Mouse (Mus musculus): ENCODE measurements at regions not wholly inside any gene's neighbourhood (a gene's known extent, or its start where the extent isn't known, plus 50 kb on each side); places are given as distances from the start of the nearest gene placed in this dataset.

GRCm38 (mm10) chr17:27293586-27294207 is 89.4 kb upstream of the Lemd2 start:
- TF ChIP-seq MAX (IDR thresholded peaks at IDR 0.05; ENCODE audit: low read length) (no peak), ZKSCAN1 (IDR thresholded peaks at IDR 0.05; ENCODE audit: low read depth, low read length) (no peak), USF2 (IDR thresholded peaks at IDR 0.05; ENCODE audit: borderline replicate concordance in 1 of 2, insufficient read depth in 1 of 2, low read depth in 1 of 2, low read length in 2 of 2) (no peak), GATA1 (IDR thresholded peaks at IDR 0.05; ENCODE audit: low read depth, low read length) (no peak), ETS1 (IDR thresholded peaks at IDR 0.05; ENCODE audit: low read depth, low read length) (no peak), MYB (IDR thresholded peaks at IDR 0.05; ENCODE audit: low read depth, low read length) (no peak), MAZ (IDR thresholded peaks at IDR 0.05; ENCODE audit: low read depth, low read length) (no peak), POLR2A (IDR thresholded peaks at IDR 0.05; ENCODE audit: control insufficient read depth in 1 of 2, insufficient read depth in 1 of 2, low read depth in 1 of 2, low read length in 2 of 2, poor library complexity in 1 of 2) (no peak), TBP (IDR thresholded peaks at IDR 0.05; ENCODE audit: low read depth, low read length) (no peak), MAFK (IDR thresholded peaks at IDR 0.05; ENCODE audit: borderline replicate concordance, low read depth, low read length) (no peak), BHLHE40 (IDR thresholded peaks at IDR 0.05; ENCODE audit: borderline replicate concordance, low read depth, low read length) (no peak), CHD1 (IDR thresholded peaks at IDR 0.05; ENCODE audit: low read depth, low read length) (no peak), TCF12 (IDR thresholded peaks at IDR 0.05; ENCODE audit: low read depth, low read length) (no peak), JUND (IDR thresholded peaks at IDR 0.05; ENCODE audit: low read depth, low read length) (no peak)
- Histone ChIP-seq H3K9ac (ENCODE audit: control insufficient read depth, low read depth, low read length, poor library complexity, severe bottlenecking) (no peak overlapping the region), H3K27ac (ENCODE audit: control insufficient read depth, low read depth, low read length) (no peak overlapping the region), H3K4me3 (ENCODE audit: control insufficient read depth in 1 of 2, insufficient read depth in 1 of 2, low read depth in 2 of 2, low read length in 2 of 2) (no peak overlapping the region), H3K4me1 (ENCODE audit: control insufficient read depth in 1 of 2, insufficient read depth in 2 of 2, low read length in 2 of 2) (no peaks in the 10 kb centered on the region), H3K27me3 (ENCODE audit: control insufficient read depth in 1 of 2, insufficient read depth in 2 of 2, low read length in 2 of 2) (no peaks in the 10 kb centered on the region), H3K79me2 (ENCODE audit: control insufficient read depth, insufficient read depth, low read length, poor library complexity) (no peaks in the 10 kb centered on the region), H3K36me3 (ENCODE audit: control insufficient read depth in 1 of 2, insufficient read depth in 2 of 2, low read length in 2 of 2) (no peaks in the 10 kb centered on the region), H3K9me3 (replicated peaks; ENCODE audit: insufficient read depth, low read length) (no peaks in the 10 kb centered on the region)
- no peak for DNase-seq (ENCODE audit: low read depth, low spot score)

- no peak for TF ChIP-seq ZMIZ1 (IDR thresholded peaks at IDR 0.05; ENCODE audit: low read depth, low read length)
- no peak for TF ChIP-seq UBTF (IDR thresholded peaks at IDR 0.05; ENCODE audit: borderline replicate concordance, insufficient read depth, low read depth, low read length)
- no peak for TF ChIP-seq RCOR1 (IDR thresholded peaks at IDR 0.05; ENCODE audit: low read depth, low read length)
- no peak for TF ChIP-seq POLR2A (IDR thresholded peaks at IDR 0.05; ENCODE audit: control insufficient read depth in 1 of 2, insufficient read depth in 1 of 2, low read depth in 1 of 2, low read length in 2 of 2, poor library complexity in 1 of 2)
- TF ChIP-seq MAFK (IDR thresholded peaks at IDR 0.05; ENCODE audit: borderline replicate concordance, low read depth, low read length): no peak
- no peak for TF ChIP-seq JUND (IDR thresholded peaks at IDR 0.05; ENCODE audit: low read depth, low read length)
- no peak for TF ChIP-seq TBP (IDR thresholded peaks at IDR 0.05; ENCODE audit: low read depth, low read length)
- H3K4me1 ChIP-seq (ENCODE audit: control insufficient read depth in 1 of 2, insufficient read depth in 2 of 2, low read length in 2 of 2): no peaks in the 10 kb centered on the region
- H3K9me3 ChIP-seq (replicated peaks; ENCODE audit: insufficient read depth, low read length): no peaks in the 10 kb centered on the region
- no peaks in the 10 kb centered on the region for H3K27me3 ChIP-seq (ENCODE audit: control insufficient read depth in 1 of 2, insufficient read depth in 2 of 2, low read length in 2 of 2)
- no peak for DNase-seq (ENCODE audit: low read depth, low spot score)
- no peak overlapping the region for H3K9ac ChIP-seq (ENCODE audit: control insufficient read depth, low read depth, low read length, poor library complexity, severe bottlenecking)
- H3K36me3 ChIP-seq (ENCODE audit: control insufficient read depth in 1 of 2, insufficient read depth in 2 of 2, low read length in 2 of 2): no peaks in the 10 kb centered on the region
- H3K79me2 ChIP-seq (ENCODE audit: control insufficient read depth, insufficient read depth, low read length, poor library complexity): no peaks in the 10 kb centered on the region
- no peak overlapping the region for H3K27ac ChIP-seq (ENCODE audit: control insufficient read depth, low read depth, low read length)
- no peak overlapping the region for H3K4me3 ChIP-seq (ENCODE audit: control insufficient read depth in 1 of 2, insufficient read depth in 1 of 2, low read depth in 2 of 2, low read length in 2 of 2)
Observed at GRCm38 (mm10) chr17:27291673-27292072, 87.4 kb upstream of the Lemd2 start.
